Mouse (Mus musculus) hindbrain, embryonic 15.5 days (tissue): ENCODE results near the gene Irf2bp2. TPM values are rescaled to one million over a fixed set of nuclear protein-coding genes. Genes with fewer than 3 reads are reported as not detected.

Source experiments
- ATAC-seq: fragments of 200-750 bp; cut with Nextera tagmentation; 2 replicates; pipeline ENCODE4 v1.8.0; 2017; ENCODE audit warnings: low read depth, moderate number of reproducible peaks, moderate TSS enrichment; ENCODE audit not compliant: low FRiP score
- H3K27ac ChIP-seq: fragments of 300-500 bp; sonication (generic); replicated peaks from 2 replicates; pipeline ENCODE4 v1.5.1; 2015; ENCODE audit warnings: mild to moderate bottlenecking, inconsistent platforms
- H3K27me3 ChIP-seq: fragments of 300-500 bp; sonication (generic); 2 replicates; pipeline ENCODE4 v1.6.1; 2015; ENCODE audit warnings: control low read depth, inconsistent platforms
- H3K36me3 ChIP-seq: fragments of 300-500 bp; sonication (generic); 2 replicates; pipeline ENCODE4 v1.6.1; 2015; ENCODE audit warnings: control low read depth, inconsistent platforms
- H3K4me1 ChIP-seq: fragments of 300-500 bp; sonication (generic); replicated peaks from 2 replicates; pipeline ENCODE4 v1.6.1; 2015; ENCODE audit warnings: control low read depth, inconsistent platforms
- H3K4me2 ChIP-seq: fragments of 300-500 bp; sonication (generic); 2 replicates; pipeline ENCODE4 v1.6.1; 2015; ENCODE audit warnings: moderate library complexity, mild to moderate bottlenecking, inconsistent platforms
- H3K4me3 ChIP-seq: fragments of 300-500 bp; sonication (generic); 2 replicates; pipeline ENCODE4 v1.5.1; 2015; ENCODE audit warnings: mild to moderate bottlenecking, inconsistent platforms
- H3K9ac ChIP-seq: fragments of 300-500 bp; sonication (generic); 2 replicates; pipeline ENCODE4 v1.6.1; 2015; ENCODE audit warnings: inconsistent platforms
- H3K9me3 ChIP-seq: fragments of 300-500 bp; sonication (generic); 2 replicates; pipeline ENCODE4 v1.6.1; 2016; ENCODE audit warnings: control low read depth, inconsistent platforms
- WGBS: fragments of 180-500 bp; shearing (Covaris S2); methylation state at CpG from one replicate; pipeline ENCODE4 v1.1.7; 2015; 5-methylcytosine and 5-hydroxymethylcytosine counted together
- polyA plus RNA-seq: library from polyadenylated mRNA; unstranded; fragments of >200 nt; fragmentation: Nextera tagmentation; extraction: Ambion mirVana; gene quantifications from 2 replicates; pipeline ENCODE4 v1.2.1, GENCODE M21; 2015

Irf2bp2 gene
- polyA plus RNA-seq, 1 experiment from 2014 or later: 9.1 TPM

- 19% methylated on average over 9 of the region's 9 CpGs for WGBS
- Histone ChIP-seq H3K36me3 (no peaks in the 10 kb centered on the region), H3K4me3 (no peak overlapping the region), H3K27me3 (no peaks in the 10 kb centered on the region), H3K9ac (no peak overlapping the region), H3K9me3 (no peaks in the 10 kb centered on the region), H3K4me1 (no peaks in the 10 kb centered on the region), H3K4me2 (no peak overlapping the region), H3K27ac (no peak overlapping the region)
- no peak for ATAC-seq
Observed at GRCm38 (mm10) chr8:126557403-126557802, 36.4 kb downstream of the Irf2bp2 start.

GRCm38 (mm10) chr8:126556691-126557090 lies 37.1 kb downstream of the Irf2bp2 start:
- H3K27ac ChIP-seq: no peak overlapping the region
- 86% methylated on average over 5 of the region's 5 CpGs for WGBS
- H3K36me3 ChIP-seq: no peaks in the 10 kb centered on the region
- H3K4me3 ChIP-seq: no peak overlapping the region
- no peaks in the 10 kb centered on the region for H3K27me3 ChIP-seq
- H3K9ac ChIP-seq: no peak overlapping the region
- no peak for ATAC-seq
- no peaks in the 10 kb centered on the region for H3K9me3 ChIP-seq
- H3K4me1 ChIP-seq: no peaks in the 10 kb centered on the region
- H3K4me2 ChIP-seq: no peak overlapping the region

GRCm38 (mm10) chr8:126554741-126555140 lies 39.0 kb downstream of the Irf2bp2 start:
- 88% methylated on average over 4 of the region's 4 CpGs for WGBS
- ATAC-seq: no peak
- Histone ChIP-seq H3K4me1 (no peaks in the 10 kb centered on the region), H3K9ac (no peak overlapping the region), H3K4me2 (no peak overlapping the region), H3K9me3 (no peaks in the 10 kb centered on the region), H3K27me3 (no peaks in the 10 kb centered on the region), H3K36me3 (no peaks in the 10 kb centered on the region), H3K27ac (no peak overlapping the region), H3K4me3 (no peak overlapping the region)

GRCm38 (mm10) chr8:126551871-126552270 lies 41.9 kb downstream of the Irf2bp2 start:
- H3K27ac ChIP-seq: no peak overlapping the region
- 89% methylated on average over 4 of the region's 4 CpGs for WGBS
- H3K4me2 ChIP-seq: no peak overlapping the region
- H3K9ac ChIP-seq: no peak overlapping the region
- no peaks in the 10 kb centered on the region for H3K9me3 ChIP-seq
- no peaks in the 10 kb centered on the region for H3K27me3 ChIP-seq
- no peaks in the 10 kb centered on the region for H3K36me3 ChIP-seq
- ATAC-seq: no peak
- no peak overlapping the region for H3K4me3 ChIP-seq
- H3K4me1 ChIP-seq: no peaks in the 10 kb centered on the region

- Histone ChIP-seq H3K4me2 (no peak overlapping the region), H3K27ac (no peak overlapping the region), H3K4me3 (no peak overlapping the region), H3K4me1 (no peaks in the 10 kb centered on the region), H3K9ac (no peak overlapping the region), H3K36me3 (no peaks in the 10 kb centered on the region), H3K9me3 (no peaks in the 10 kb centered on the region), H3K27me3 (no peaks in the 10 kb centered on the region)
- 54% methylated on average over 5 of the region's 5 CpGs for WGBS
- no peak for ATAC-seq
Observed at GRCm38 (mm10) chr8:126550944-126551357, 42.8 kb downstream of the Irf2bp2 start.

GRCm38 (mm10) chr8:126547841-126548240 lies 45.9 kb downstream of the Irf2bp2 start:
- no peaks in the 10 kb centered on the region for H3K4me1 ChIP-seq
- no peaks in the 10 kb centered on the region for H3K27me3 ChIP-seq
- ATAC-seq: no peak
- no peaks in the 10 kb centered on the region for H3K9me3 ChIP-seq
- WGBS: 67% methylated on average over 3 of the region's 3 CpGs
- H3K4me3 ChIP-seq: no peak overlapping the region
- no peaks in the 10 kb centered on the region for H3K36me3 ChIP-seq
- no peak overlapping the region for H3K4me2 ChIP-seq
- H3K27ac ChIP-seq: no peak overlapping the region
- no peak overlapping the region for H3K9ac ChIP-seq

- ATAC-seq: no peak
- Histone ChIP-seq H3K9ac (no peak overlapping the region), H3K36me3 (no peaks in the 10 kb centered on the region), H3K4me3 (no peak overlapping the region), H3K27ac (no peak overlapping the region), H3K4me2 (no peak overlapping the region), H3K4me1 (no peaks in the 10 kb centered on the region), H3K27me3 (no peaks in the 10 kb centered on the region), H3K9me3 (no peaks in the 10 kb centered on the region)
- 95% methylated on average over 4 of the region's 4 CpGs for WGBS
Observed at GRCm38 (mm10) chr8:126547361-126547760, 46.4 kb downstream of the Irf2bp2 start.

GRCm38 (mm10) chr8:126546480-126546879 lies 47.3 kb downstream of the Irf2bp2 start:
- no peaks in the 10 kb centered on the region for H3K4me1 ChIP-seq
- no peaks in the 10 kb centered on the region for H3K9me3 ChIP-seq
- no peak overlapping the region for H3K4me2 ChIP-seq
- no peaks in the 10 kb centered on the region for H3K27me3 ChIP-seq
- H3K36me3 ChIP-seq: no peaks in the 10 kb centered on the region
- H3K4me3 ChIP-seq: no peak overlapping the region
- H3K9ac ChIP-seq: no peak overlapping the region
- WGBS: 50% methylated on average over 1 of the region's 1 CpGs
- H3K27ac ChIP-seq: no peak overlapping the region
- no peak for ATAC-seq

- WGBS: 79% methylated on average over 8 of the region's 8 CpGs
Observed at GRCm38 (mm10) chr8:126543407-126543806, 50.4 kb downstream of the Irf2bp2 start.

GRCm38 (mm10) chr8:126542757-126543156 lies 51.0 kb downstream of the Irf2bp2 start:
- 75% methylated on average over 5 of the region's 5 CpGs for WGBS
- no peak overlapping the region for H3K4me2 ChIP-seq
- ATAC-seq: no peak

More at GRCm38 (mm10) chr8:126543407-126543806, 50.4 kb downstream of the Irf2bp2 start:
- Histone ChIP-seq H3K36me3 (no peaks in the 10 kb centered on the region), H3K9me3 (no peaks in the 10 kb centered on the region), H3K27ac (no peak overlapping the region), H3K4me1 (peaks cover 17% of the 10 kb centered on the region), H3K4me2 (no peak overlapping the region), H3K4me3 (no peak overlapping the region), H3K27me3 (no peaks in the 10 kb centered on the region), H3K9ac (no peak overlapping the region)
- no peak for ATAC-seq

GRCm38 (mm10) chr8:126542090-126542689 lies 51.6 kb downstream of the Irf2bp2 start:
- H3K9ac ChIP-seq: no peak overlapping the region
- peaks cover 29% of the 10 kb centered on the region for H3K4me1 ChIP-seq
- H3K4me2 ChIP-seq: no peak overlapping the region
- H3K27me3 ChIP-seq: no peaks in the 10 kb centered on the region
- no peak overlapping the region for H3K4me3 ChIP-seq
- no peak for ATAC-seq
- no peak overlapping the region for H3K27ac ChIP-seq
- no peaks in the 10 kb centered on the region for H3K36me3 ChIP-seq
- 76% methylated on average over 10 of the region's 10 CpGs for WGBS
- no peaks in the 10 kb centered on the region for H3K9me3 ChIP-seq

More at GRCm38 (mm10) chr8:126542757-126543156, 51.0 kb downstream of the Irf2bp2 start:
- Histone ChIP-seq H3K9me3 (no peaks in the 10 kb centered on the region), H3K4me3 (no peak overlapping the region), H3K4me1 (peaks cover 24% of the 10 kb centered on the region), H3K9ac (no peak overlapping the region), H3K27ac (no peak overlapping the region), H3K27me3 (no peaks in the 10 kb centered on the region), H3K36me3 (no peaks in the 10 kb centered on the region)

- no peak for ATAC-seq
- no peak overlapping the region for H3K4me3 ChIP-seq
- H3K27ac ChIP-seq: peak overlapping the region; percentile 94
- peaks cover 46% of the 10 kb centered on the region for H3K4me1 ChIP-seq
- WGBS: 90% methylated on average over 5 of the region's 5 CpGs
- H3K9ac ChIP-seq: no peak overlapping the region
- no peaks in the 10 kb centered on the region for H3K36me3 ChIP-seq
- H3K27me3 ChIP-seq: no peaks in the 10 kb centered on the region
- no peaks in the 10 kb centered on the region for H3K9me3 ChIP-seq
- H3K4me2 ChIP-seq: no peak overlapping the region
Observed at GRCm38 (mm10) chr8:126540298-126540697, 53.5 kb downstream of the Irf2bp2 start.
